Mouse (Mus musculus): ENCODE data around the gene Wdr48. TPM values are rescaled to one million over a fixed set of nuclear protein-coding genes. Genes with fewer than 3 reads are reported as not detected.

Gene Wdr48
- polyA plus RNA-seq, 1 experiment from 2014 or later: 14.3 TPM

DNA sequence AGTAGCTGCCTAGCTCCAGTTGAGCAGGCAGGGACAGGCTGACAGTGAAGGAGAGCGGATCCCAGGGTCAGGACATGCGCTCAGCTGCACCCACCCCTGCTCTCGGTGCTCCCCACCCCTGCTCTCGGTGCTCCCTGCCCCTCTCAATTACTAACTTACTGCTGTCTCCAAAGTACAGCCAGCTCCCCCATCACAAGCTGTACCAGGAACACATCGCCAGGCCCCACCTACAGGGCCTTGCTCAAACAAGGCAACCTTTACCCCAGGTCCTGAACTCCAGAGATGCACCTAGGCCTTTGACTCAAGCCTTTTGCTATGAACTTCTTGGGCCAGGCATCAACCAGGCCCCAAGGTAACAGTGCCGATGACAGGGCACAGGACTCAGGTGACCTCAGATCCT lies 39.0 kb downstream of the Wdr48 start:
- no peak for ATAC-seq
- Histone ChIP-seq H3K36me3 (ENCODE audit: control insufficient read depth, insufficient read depth) (peaks cover 31% of the 10 kb centered on the region), H3K9ac (ENCODE audit: low read depth, low read length) (no peak overlapping the region), H3K4me3 (ENCODE audit: low read depth, low read length) (no peak overlapping the region), H3K27ac (ENCODE audit: low read depth, low read length) (0 out of 2 replicates have a peak overlapping the region, but pooled peaks have one; percentile 15), H3K4me2 (replicated peaks; ENCODE audit: low read depth) (no peak overlapping the region), H3K4me1 (replicated peaks; ENCODE audit: control insufficient read depth, insufficient read depth, low read length) (0 out of 2 replicates have a peak, but pooled peaks cover 4% of the 10 kb centered on the region), H3K27me3 (replicated peaks; ENCODE audit: control insufficient read depth, insufficient read depth, low read length) (no peaks in the 10 kb centered on the region), H3K9me3 (ENCODE audit: control insufficient read depth) (no peaks in the 10 kb centered on the region)
- WGBS: 64% methylated on average over 6 of the region's 6 CpGs
- TF ChIP-seq CTCF (IDR thresholded peaks at IDR 0.05; ENCODE audit: low read depth): no peak

DNA sequence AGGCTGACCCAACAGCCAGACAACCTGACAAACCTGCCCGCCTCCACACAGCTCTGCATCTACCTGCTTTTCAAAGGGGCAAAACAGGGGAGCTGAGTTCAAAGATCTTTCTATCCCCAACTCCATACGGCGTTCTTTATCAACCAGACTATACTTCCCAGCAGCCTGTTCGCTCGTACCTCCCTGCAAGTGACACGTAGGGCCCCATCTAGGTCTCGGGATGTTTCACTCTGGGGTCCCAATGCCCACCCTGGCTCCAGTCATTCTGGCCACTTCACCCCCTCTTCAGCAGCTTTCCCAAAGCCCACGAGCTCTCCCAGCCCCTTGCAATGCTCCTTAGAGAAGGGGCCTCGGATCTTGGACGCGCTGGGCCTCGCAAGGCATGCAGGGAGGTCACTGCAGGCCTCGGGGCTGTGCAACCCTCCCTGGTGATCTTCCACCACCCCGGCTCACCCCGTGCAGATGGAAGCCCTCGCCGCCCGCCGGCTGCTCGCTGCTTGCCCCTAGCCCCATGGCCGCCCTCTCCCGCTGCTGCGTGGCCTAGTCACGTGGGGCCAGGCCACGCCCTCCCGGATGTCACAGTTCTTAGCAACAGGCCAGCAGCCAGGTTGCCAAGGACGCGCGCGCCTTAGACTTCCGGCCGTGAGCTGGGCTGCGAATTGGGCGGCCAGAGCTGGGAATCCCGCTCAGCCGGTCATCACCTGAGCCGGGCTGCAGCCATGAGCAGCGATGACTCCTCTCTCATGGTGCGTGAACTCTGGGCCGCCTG lies 42.5 kb downstream of the Wdr48 start, which contains the start of the genes Gorasp1 and Ttc21a:
Gene Gorasp1 (minus strand): TSS at position 561 of the 769 bp plus-strand sequence.
Gene Ttc21a (plus strand): TSS at position 602 of the 769 bp plus-strand sequence.
- Histone ChIP-seq H3K4me3 (ENCODE audit: low read depth, low read length) (peak within 1 kb of the TSS; percentile 81), H3K36me3 (ENCODE audit: control insufficient read depth, insufficient read depth) (no peaks in the 10 kb centered on the region; the same call in 1 of the 2 replicates), H3K4me1 (replicated peaks; ENCODE audit: control insufficient read depth, insufficient read depth, low read length) (0 out of 2 replicates have a peak, but pooled peaks cover 4% of the 10 kb centered on the region), H3K27me3 (replicated peaks; ENCODE audit: control insufficient read depth, insufficient read depth, low read length) (no peaks in the 10 kb centered on the region), H3K9me3 (ENCODE audit: control insufficient read depth) (no peaks in the 10 kb centered on the region), H3K27ac (ENCODE audit: low read depth, low read length) (peak within 1 kb of the TSS; percentile 60; the same call in 1 of the 2 replicates), H3K4me2 (replicated peaks; ENCODE audit: low read depth) (peak within 1 kb of the TSS; percentile 95), H3K9ac (ENCODE audit: low read depth, low read length) (peak within 1 kb of the TSS; percentile 69)
- 2% methylated on average over 40 of the region's 40 CpGs for WGBS
- peak; percentile 89 for ATAC-seq
- no peak for TF ChIP-seq CTCF (IDR thresholded peaks at IDR 0.05; ENCODE audit: low read depth)

DNA sequence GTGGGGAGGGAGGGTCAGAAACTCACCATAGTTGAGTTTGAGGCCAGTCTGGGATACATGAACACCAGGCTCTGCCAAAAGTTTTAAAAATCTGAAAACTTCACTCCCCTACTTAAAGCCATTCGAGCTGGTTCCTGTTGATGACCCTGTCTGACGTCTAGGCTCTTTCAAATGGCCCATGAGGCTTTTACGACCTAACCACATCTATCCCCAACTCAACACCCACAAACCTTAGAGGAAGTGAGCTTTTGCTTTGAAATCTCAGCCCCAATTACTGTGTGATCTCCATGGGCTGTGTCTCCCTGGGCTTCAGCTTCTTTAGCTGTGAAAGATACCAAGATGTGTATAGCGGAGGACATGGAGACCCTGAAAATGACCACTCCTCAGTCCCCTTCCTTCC lies 43.8 kb downstream of the Wdr48 start:
- Histone ChIP-seq H3K9ac (ENCODE audit: low read depth, low read length) (no peak overlapping the region), H3K4me3 (ENCODE audit: low read depth, low read length) (no peak overlapping the region), H3K4me1 (replicated peaks; ENCODE audit: control insufficient read depth, insufficient read depth, low read length) (no peaks in the 10 kb centered on the region), H3K27me3 (replicated peaks; ENCODE audit: control insufficient read depth, insufficient read depth, low read length) (no peaks in the 10 kb centered on the region), H3K27ac (ENCODE audit: low read depth, low read length) (no peak overlapping the region), H3K36me3 (ENCODE audit: control insufficient read depth, insufficient read depth) (no peaks in the 10 kb centered on the region), H3K4me2 (replicated peaks; ENCODE audit: low read depth) (no peak overlapping the region), H3K9me3 (ENCODE audit: control insufficient read depth) (no peaks in the 10 kb centered on the region)
- 70% methylated on average over 4 of the region's 4 CpGs for WGBS
- ATAC-seq: no peak
- no peak for TF ChIP-seq CTCF (IDR thresholded peaks at IDR 0.05; ENCODE audit: low read depth)

DNA sequence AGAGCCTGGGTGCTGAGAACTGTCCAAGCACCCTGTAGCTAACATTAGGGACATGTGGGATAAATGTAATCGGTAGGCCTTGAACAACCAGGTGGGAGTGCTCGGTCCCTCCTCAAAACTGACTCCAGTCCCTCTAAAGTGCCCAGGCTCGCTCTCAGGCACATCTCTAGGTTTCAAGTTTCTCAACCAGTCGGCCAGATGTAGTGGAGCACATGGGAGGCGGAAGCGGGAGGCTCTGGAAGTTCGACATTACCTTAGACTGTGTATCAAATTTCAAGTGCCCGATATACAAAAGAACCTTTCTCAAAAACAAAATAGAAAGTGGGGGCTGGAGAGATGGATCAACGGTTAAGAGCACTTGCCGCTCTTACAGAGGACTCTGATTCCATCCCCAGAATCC lies 45.0 kb downstream of the Wdr48 start:
- TF ChIP-seq CTCF (IDR thresholded peaks at IDR 0.05; ENCODE audit: low read depth): no peak
- 76% methylated on average over 10 of the region's 10 CpGs for WGBS
- H3K27me3 ChIP-seq (replicated peaks; ENCODE audit: control insufficient read depth, insufficient read depth, low read length): no peaks in the 10 kb centered on the region

DNA sequence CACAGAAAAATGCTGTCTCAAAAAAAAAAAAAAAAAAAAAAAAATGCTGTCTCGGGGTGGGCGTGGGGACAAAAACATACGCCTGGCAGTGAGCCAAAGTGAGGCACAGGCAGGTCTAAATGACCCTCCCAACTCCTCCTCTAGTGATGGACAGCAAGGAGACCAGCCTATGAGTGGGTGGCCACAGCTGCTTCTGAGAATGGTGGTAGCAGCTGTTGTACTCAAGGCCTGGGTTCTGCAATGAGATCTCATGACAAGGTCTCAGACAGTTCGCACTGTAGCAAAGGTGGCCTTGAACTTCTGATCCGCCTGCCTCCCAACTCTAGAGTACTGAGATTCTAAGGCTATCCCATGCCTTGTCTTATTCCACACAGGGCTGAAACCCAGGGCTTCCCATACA lies 46.7 kb downstream of the Wdr48 start:
- Histone ChIP-seq H3K4me2 (replicated peaks; ENCODE audit: low read depth) (no peak overlapping the region), H3K9me3 (ENCODE audit: control insufficient read depth) (no peaks in the 10 kb centered on the region), H3K27me3 (replicated peaks; ENCODE audit: control insufficient read depth, insufficient read depth, low read length) (no peaks in the 10 kb centered on the region), H3K4me3 (ENCODE audit: low read depth, low read length) (no peak overlapping the region), H3K27ac (ENCODE audit: low read depth, low read length) (no peak overlapping the region), H3K9ac (ENCODE audit: low read depth, low read length) (no peak overlapping the region), H3K36me3 (ENCODE audit: control insufficient read depth, insufficient read depth) (no peaks in the 10 kb centered on the region), H3K4me1 (replicated peaks; ENCODE audit: control insufficient read depth, insufficient read depth, low read length) (no peaks in the 10 kb centered on the region)
- no peak for ATAC-seq
- no peak for TF ChIP-seq CTCF (IDR thresholded peaks at IDR 0.05; ENCODE audit: low read depth)
- 55% methylated on average over 5 of the region's 5 CpGs for WGBS

More for the DNA sequence above, 45.0 kb downstream of the Wdr48 start:
- no peak overlapping the region for H3K27ac ChIP-seq (ENCODE audit: low read depth, low read length)
- H3K4me1 ChIP-seq (replicated peaks; ENCODE audit: control insufficient read depth, insufficient read depth, low read length): no peaks in the 10 kb centered on the region
- H3K4me2 ChIP-seq (replicated peaks; ENCODE audit: low read depth): no peak overlapping the region
- H3K9ac ChIP-seq (ENCODE audit: low read depth, low read length): no peak overlapping the region
- H3K36me3 ChIP-seq (ENCODE audit: control insufficient read depth, insufficient read depth): no peaks in the 10 kb centered on the region
- no peak for ATAC-seq
- no peak overlapping the region for H3K4me3 ChIP-seq (ENCODE audit: low read depth, low read length)
- no peaks in the 10 kb centered on the region for H3K9me3 ChIP-seq (ENCODE audit: control insufficient read depth)

DNA sequence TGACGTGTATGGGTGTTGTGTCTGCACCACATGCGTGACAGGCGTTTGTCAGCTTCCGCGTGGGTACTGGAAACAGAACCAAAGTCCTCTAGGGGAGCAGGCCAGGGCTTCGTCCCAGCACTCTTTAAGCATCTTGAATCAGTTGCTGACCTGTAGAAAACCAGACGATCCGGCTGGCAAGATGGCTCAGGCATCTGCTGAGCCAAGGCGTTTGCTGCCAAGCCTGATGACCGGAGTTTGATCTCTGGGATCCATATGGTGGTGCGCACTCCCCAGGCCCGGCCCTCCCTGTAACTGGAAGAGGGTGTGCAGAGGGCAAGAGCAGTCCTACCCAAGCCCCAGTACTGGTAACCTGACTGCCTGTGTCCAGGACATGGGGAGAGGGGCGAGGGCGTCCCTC lies 47.2 kb downstream of the Wdr48 start:
- Histone ChIP-seq H3K36me3 (ENCODE audit: control insufficient read depth, insufficient read depth) (no peaks in the 10 kb centered on the region), H3K9me3 (ENCODE audit: control insufficient read depth) (no peaks in the 10 kb centered on the region), H3K27ac (ENCODE audit: low read depth, low read length) (no peak overlapping the region), H3K27me3 (replicated peaks; ENCODE audit: control insufficient read depth, insufficient read depth, low read length) (no peaks in the 10 kb centered on the region), H3K4me1 (replicated peaks; ENCODE audit: control insufficient read depth, insufficient read depth, low read length) (no peaks in the 10 kb centered on the region), H3K4me2 (replicated peaks; ENCODE audit: low read depth) (no peak overlapping the region), H3K9ac (ENCODE audit: low read depth, low read length) (no peak overlapping the region), H3K4me3 (ENCODE audit: low read depth, low read length) (no peak overlapping the region)
- no peak for ATAC-seq
- no peak for TF ChIP-seq CTCF (IDR thresholded peaks at IDR 0.05; ENCODE audit: low read depth)
- WGBS: 83% methylated on average over 14 of the region's 14 CpGs
